Mouse (Mus musculus): Measurements from ENCODE around the gene Tom1l2.

- TF ChIP-seq CTCF (conservative IDR thresholded peaks at IDR 0.05 in 1 of 2, IDR thresholded peaks at IDR 0.05 in 1 of 2; ENCODE audit: low read depth in 2 of 2, low read length in 2 of 2) (no peak), EP300 (IDR thresholded peaks at IDR 0.05; ENCODE audit: low read length) (no peak), NRF1 (IDR thresholded peaks at IDR 0.05; ENCODE audit: low read depth, low read length) (no peak), TCF12 (IDR thresholded peaks at IDR 0.05; ENCODE audit: low read depth, low read length) (no peak), POLR2A (IDR thresholded peaks at IDR 0.05; ENCODE audit: low read depth, low read length) (no peak)
These were observed 44.6 kb downstream of the Tom1l2 start for GRCm38 (mm10) chr11:60308061-60308460.
